Mouse (Mus musculus) small intestine, adult 2 months (tissue): Measurements from ENCODE around the gene Dctn2.

Experiments
- CTCF ChIP-seq: fragments of 200-500 bp; IDR thresholded peaks from 2 replicates; pipeline ENCODE4 v1.5.1; 2012; ENCODE audit warnings: low read depth, mild to moderate bottlenecking, control low read depth, inconsistent platforms, low read length, moderate library complexity, mixed read lengths; ENCODE audit not compliant: insufficient replicate concordance, insufficient read length; ENCODE audit errors: extremely low read depth
- POLR2A ChIP-seq: fragments of 200-500 bp; IDR thresholded peaks from 2 replicates; pipeline ENCODE4 v1.6.1; 2012; ENCODE audit warnings: low read depth, mild to moderate bottlenecking, control low read depth, inconsistent platforms, low read length, moderate library complexity

GRCm38 (mm10) chr10:127236541-127236940 is 29.6 kb upstream of the Dctn2 start:
- TF ChIP-seq CTCF: no peak
- no peak for TF ChIP-seq POLR2A
